Mouse (Mus musculus) lung, adult 2 months (tissue): ENCODE data around the gene Slc10a7.

Experiments
- CTCF ChIP-seq: fragments of 200-500 bp; IDR thresholded peaks from 2 replicates; pipeline ENCODE4 v1.5.1; 2011; ENCODE audit warnings: mild to moderate bottlenecking, low read length, control low read depth; ENCODE audit not compliant: insufficient read depth
- POLR2A ChIP-seq: fragments of 200-500 bp; IDR thresholded peaks from 2 replicates; pipeline ENCODE4 v1.6.1; 2011; ENCODE audit warnings: low read depth, mild to moderate bottlenecking, control low read depth, low read length, borderline replicate concordance; ENCODE audit errors: extremely low read depth

DNA sequence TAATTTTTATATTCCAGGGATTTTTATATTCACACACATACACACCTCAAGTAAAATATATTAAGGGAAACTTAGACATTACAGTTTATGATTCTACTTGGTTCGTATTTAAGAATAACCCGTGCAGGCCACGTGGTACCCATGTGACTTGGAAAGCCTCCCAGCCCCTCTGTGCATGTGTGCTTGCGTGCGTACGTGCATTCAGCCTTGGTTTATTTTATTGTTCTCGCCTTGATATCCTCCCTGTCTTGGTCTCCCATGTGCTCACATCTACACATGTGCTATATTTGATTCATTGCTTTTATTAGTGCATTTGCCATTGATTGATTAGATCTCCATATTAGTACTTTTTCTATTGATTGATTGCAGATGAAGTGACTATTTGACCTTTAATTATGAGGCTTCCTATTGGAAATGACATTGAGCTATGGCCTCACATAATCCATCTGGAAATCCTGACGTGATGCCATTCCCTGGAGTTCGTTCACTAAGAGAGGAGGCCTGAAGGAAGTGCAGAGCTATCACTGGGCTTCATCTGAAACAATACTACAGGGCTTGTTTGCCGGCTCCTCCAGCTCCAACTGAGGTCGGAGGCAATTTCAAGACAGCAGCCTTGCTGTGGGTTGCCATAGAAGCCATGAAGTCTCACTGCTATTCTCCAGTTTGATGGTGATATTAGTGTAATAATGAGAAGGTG is 200.9 kb downstream of the Slc10a7 start:
- TF ChIP-seq CTCF: no peak
- no peak for TF ChIP-seq POLR2A
